ENCODE assay signal across 26 mouse cellular contexts in genomic region chr2:11257260-11257850, GRCm38 (mm10).
A peak's percentile ranks its signal among the peaks of the same experiment; 100 is the strongest.
DNase-seq lines count a peak whose midpoint lies in the region; ATAC-seq and TF ChIP-seq lines count a peak whose summit lies in the region.
"Had no signal": no experiment of that assay in that cellular context is flagged by ENCODE, and none has a peak within 500 bp of the region (broad histone marks: within the 10 kb centered on the region; RNA-seq: fewer than 3 reads in every experiment).

No protein-coding gene starts in this region.

- no peak overlapping the region for H3K4me2 ChIP-seq in kidney, postnatal 0 days (ENCODE audit: low read length)
- H3K4me2 ChIP-seq: embryonic facial prominence, embryonic 15.5 days; heart, embryonic 15.5 days; hindbrain, embryonic 14.5 days had no signal

- peak; percentile 44 for DNase-seq in kidney, adult 18-20 months
- peak; percentile 84 for DNase-seq in kidney, adult 9 months
- peak; percentile 54 for DNase-seq in kidney, postnatal 0 days (ENCODE audit: low spot score)
- peak; percentile 55 to 76 for DNase-seq in kidney, postnatal 36 days
- DNase-seq in cerebellum, adult 18-20 months, result no peak
- DNase-seq in testis, postnatal 14 days (ENCODE audit: low spot score), result no peak
- DNase-seq in lung, postnatal 36 days, result no peak
- DNase-seq: adrenal gland, adult 2 months; adrenal gland, postnatal 25 days; cerebellum, adult 2 months; cerebellum, postnatal 14 days; embryo, embryonic 11 days; gastrocnemius, adult 2 months; gastrocnemius, postnatal 25 days; heart, adult 18-20 months had no signal

- peak overlapping the region; percentile 67; the same call in 1 of the 2 replicates for H3K27ac ChIP-seq in kidney, postnatal 0 days
- H3K27ac ChIP-seq: embryonic facial prominence, embryonic 15.5 days; forebrain, embryonic 10.5 days; gastrocnemius, adult 2 months; heart, embryonic 10.5 days; heart, embryonic 15.5 days; hindbrain, embryonic 10.5 days; hindbrain, embryonic 14.5 days had no signal

- peak; percentile 91 for ATAC-seq in kidney, postnatal 0 days (replicated peaks; ENCODE audit: low FRiP score, low read depth)
- ATAC-seq: activated CD4-positive, CD25-positive, alpha-beta regulatory T cell, adult 4 months; forebrain, embryonic 14.5 days; Patski had no signal

- H3K9me3 ChIP-seq in kidney, postnatal 0 days (replicated peaks; ENCODE audit: low read length), result no peaks in the 10 kb centered on the region
- H3K9me3 ChIP-seq: embryonic facial prominence, embryonic 15.5 days; forebrain, embryonic 10.5 days; heart, embryonic 10.5 days; heart, embryonic 15.5 days; hindbrain, embryonic 10.5 days had no signal

- 57% methylated on average over 6 of the region's 6 CpGs for WGBS in kidney, postnatal 0 days

- H3K4me3 ChIP-seq in kidney, postnatal 0 days (replicated peaks; ENCODE audit: low read depth, low read length), result no peak overlapping the region
- H3K4me3 ChIP-seq: embryonic facial prominence, embryonic 15.5 days; erythroblast, embryonic 14.5 days; forebrain, embryonic 10.5 days; gastrocnemius, adult 2 months; heart, embryonic 10.5 days; heart, embryonic 15.5 days; hindbrain, embryonic 10.5 days had no signal

- peak; percentile 28; the same call in 1 of the 2 replicates for TF ChIP-seq CTCF in kidney, postnatal 0 days (IDR thresholded peaks at IDR 0.05; ENCODE audit: low read depth)

- no peaks in the 10 kb centered on the region for H3K27me3 ChIP-seq in kidney, postnatal 0 days (ENCODE audit: insufficient read depth, low read length)
- H3K27me3 ChIP-seq: CH12.LX; embryonic facial prominence, embryonic 15.5 days; heart, embryonic 15.5 days had no signal

- H3K4me1 ChIP-seq in kidney, postnatal 0 days (replicated peaks; ENCODE audit: insufficient read depth, low read length), result no peaks in the 10 kb centered on the region
- H3K4me1 ChIP-seq: embryonic facial prominence, embryonic 15.5 days; forebrain, embryonic 10.5 days; heart, embryonic 10.5 days; heart, embryonic 15.5 days; hindbrain, embryonic 10.5 days had no signal

- no peaks in the 10 kb centered on the region for H3K36me3 ChIP-seq in kidney, postnatal 0 days (ENCODE audit: insufficient read depth, low read length)
- H3K36me3 ChIP-seq: embryonic facial prominence, embryonic 15.5 days; forebrain, embryonic 10.5 days; heart, embryonic 10.5 days; heart, embryonic 15.5 days; hindbrain, embryonic 10.5 days had no signal

- no peak overlapping the region for H3K9ac ChIP-seq in kidney, postnatal 0 days (ENCODE audit: low read depth, low read length)
- H3K9ac ChIP-seq: embryonic facial prominence, embryonic 15.5 days; heart, embryonic 15.5 days; hindbrain, embryonic 14.5 days had no signal

Comparison
In these comparisons a context has a peak if more than half of its experiments do, and no peak if none do; other contexts are left out.
1. DNase-seq: peak in kidney, adult 18-20 months (single experiment), kidney, adult 9 months (single experiment), kidney, postnatal 0 days (single experiment) and kidney, postnatal 36 days (2 of 2); none in cerebellum, adult 18-20 months (0 of 2), testis, postnatal 14 days (single experiment) and lung, postnatal 36 days (single experiment).